Mouse (Mus musculus) bone marrow, adult 2 months (tissue): ENCODE measurements around the gene Gal3st2c. TPM values are rescaled to one million over a fixed set of nuclear protein-coding genes. Genes with fewer than 3 reads are reported as not detected.
"Not testable (repeated sequence)": the region's sequence is repeated elsewhere in the genome, so short reads cannot be mapped to it uniquely, and the experiment has no call there.

ENCODE experiments used
- H3K27ac ChIP-seq: fragments of 200-500 bp; 2 replicates; pipeline ENCODE4 v1.5.1; 2012; ENCODE audit warnings: low read depth, mild to moderate bottlenecking, control low read depth, inconsistent platforms, low read length; ENCODE audit not compliant: control insufficient read depth, poor library complexity, insufficient read depth
- H3K4me1 ChIP-seq: fragments of 200-500 bp; 2 replicates; pipeline ENCODE4 v1.6.1; 2011; ENCODE audit warnings: low read length; ENCODE audit not compliant: control insufficient read depth, insufficient read depth
- H3K4me3 ChIP-seq: fragments of 200-500 bp; replicated peaks from 2 replicates; pipeline ENCODE3; 2011; ENCODE audit warnings: mild to moderate bottlenecking, low read depth, low read length, control low read depth; ENCODE audit not compliant: control insufficient read depth
- CTCF ChIP-seq: fragments of 200-500 bp; IDR thresholded peaks from 2 replicates; pipeline ENCODE4 v1.5.1; 2011; ENCODE audit warnings: low read length, control low read depth; ENCODE audit not compliant: control insufficient read depth, insufficient read depth
- POLR2A ChIP-seq: fragments of 200-500 bp; IDR thresholded peaks from 2 replicates; pipeline ENCODE4 v1.6.1; 2011; ENCODE audit warnings: low read depth, mild to moderate bottlenecking, control low read depth, low read length, borderline replicate concordance; ENCODE audit not compliant: control insufficient read depth
- WGBS: fragments of 180-500 bp; shearing (Covaris S2); methylation state at CpG from one replicate; pipeline ENCODE4 v1.1.7; 2018; 5-methylcytosine and 5-hydroxymethylcytosine counted together
- polyA plus RNA-seq: library from polyadenylated mRNA; stranded (reverse); fragments of >200 nt; gene quantifications from 2 replicates; pipeline ENCODE4 v1.2.4, GENCODE M21; 2011; ENCODE audit warnings: low replicate concordance; ENCODE audit not compliant: missing spikeins, insufficient read depth, insufficient read length

Gal3st2c gene
- polyA plus RNA-seq, result 0.11 and 0.15 TPM in 2 replicates

- H3K27ac ChIP-seq, H3K4me3 ChIP-seq, H3K4me1 ChIP-seq: not testable (repeated sequence)
- WGBS, result 87% methylated on average over 8 of the region's 8 CpGs
Observed at GRCm38 (mm10) chr1:93990209-93990608, at the start of gene Gal3st2c. TSS of gene Gal3st2c (plus strand) at chr1:93990509.

GRCm38 (mm10) chr1:93949087-93949486 lies 41.2 kb upstream of the Gal3st2c start:
- H3K4me1 ChIP-seq, H3K4me3 ChIP-seq, H3K27ac ChIP-seq: not testable (repeated sequence)
- WGBS, result no CpG with 5 or more reads among the region's 11 CpGs

GRCm38 (mm10) chr1:93966489-93966888 lies 23.8 kb upstream of the Gal3st2c start:
- WGBS, result no CpG with 5 or more reads among the region's 1 CpGs
- not testable (repeated sequence) for H3K27ac ChIP-seq, H3K4me3 ChIP-seq, H3K4me1 ChIP-seq

GRCm38 (mm10) chr1:93970380-93970779 lies 19.9 kb upstream of the Gal3st2c start:
- WGBS, result 60% methylated on average over 4 of the region's 5 CpGs
- not testable (repeated sequence) for H3K4me1 ChIP-seq, H3K4me3 ChIP-seq, H3K27ac ChIP-seq

GRCm38 (mm10) chr1:93970797-93971196 lies 19.5 kb upstream of the Gal3st2c start:
- no CpG with 5 or more reads among the region's 4 CpGs for WGBS
- H3K27ac ChIP-seq, H3K4me1 ChIP-seq, H3K4me3 ChIP-seq: not testable (repeated sequence)

GRCm38 (mm10) chr1:93975764-93976163 lies 14.5 kb upstream of the Gal3st2c start:
- H3K27ac ChIP-seq, result not testable (repeated sequence)

GRCm38 (mm10) chr1:93978287-93978686 lies 12.0 kb upstream of the Gal3st2c start:
- H3K27ac ChIP-seq, H3K4me3 ChIP-seq, H3K4me1 ChIP-seq: not testable (repeated sequence)
- no CpG with 5 or more reads among the region's 7 CpGs for WGBS

More at GRCm38 (mm10) chr1:93975764-93976163, 14.5 kb upstream of the Gal3st2c start:
- not testable (repeated sequence) for H3K4me3 ChIP-seq, H3K4me1 ChIP-seq
- 19% methylated on average over 2 of the region's 4 CpGs for WGBS

- WGBS, result no CpG with 5 or more reads among the region's 2 CpGs
- H3K27ac ChIP-seq, H3K4me3 ChIP-seq, H3K4me1 ChIP-seq: not testable (repeated sequence)
Observed at GRCm38 (mm10) chr1:93980932-93981331, 9.4 kb upstream of the Gal3st2c start.

- H3K4me1 ChIP-seq, result no peaks in the 10 kb centered on the region
- no peak overlapping the region for H3K4me3 ChIP-seq
- TF ChIP-seq POLR2A, result no peak
- TF ChIP-seq CTCF, result no peak
- WGBS, result 69% methylated on average over 3 of the region's 3 CpGs
- no peak overlapping the region for H3K27ac ChIP-seq
Observed at GRCm38 (mm10) chr1:93986167-93986566, 4.1 kb upstream of the Gal3st2c start.

GRCm38 (mm10) chr1:93988786-93989185 lies 1.5 kb upstream of the Gal3st2c start:
- TF ChIP-seq CTCF (no peak), POLR2A (no peak)
- Histone ChIP-seq H3K4me3 (no peak overlapping the region), H3K4me1 (no peaks in the 10 kb centered on the region), H3K27ac (no peak overlapping the region)
- 51% methylated on average over 3 of the region's 3 CpGs for WGBS

GRCm38 (mm10) chr1:93991068-93991467 lies 759 bp downstream of the Gal3st2c start:
- 2% methylated on average over 2 of the region's 2 CpGs for WGBS
- H3K27ac ChIP-seq, H3K4me3 ChIP-seq, H3K4me1 ChIP-seq: not testable (repeated sequence)

- H3K27ac ChIP-seq, H3K4me3 ChIP-seq, H3K4me1 ChIP-seq: not testable (repeated sequence)
- 64% methylated on average over 3 of the region's 3 CpGs for WGBS
Observed at GRCm38 (mm10) chr1:93991491-93991890, 1.2 kb downstream of the Gal3st2c start.
